Mouse (Mus musculus) heart, adult 2 months (tissue): ENCODE measurements around the gene Polr3a. TPM values are rescaled to one million over a fixed set of nuclear protein-coding genes. Genes with fewer than 3 reads are reported as not detected.

ENCODE experiments used
- DNase-seq, 2 experiments: peaks; one replicate each; pipeline ENCODE4 v3.0.0; 2021
- H3K27ac ChIP-seq: fragments of 200-600 bp; 2 replicates; pipeline ENCODE4 v1.8.1; 2022
- H3K27me3 ChIP-seq: fragments of 200-500 bp; 2 replicates; pipeline ENCODE4 v1.6.1; 2012; ENCODE audit warnings: mild to moderate bottlenecking, low read length, inconsistent platforms, mixed read lengths; ENCODE audit not compliant: control insufficient read depth, insufficient read depth
- H3K36me3 ChIP-seq: fragments of 200-500 bp; 2 replicates; pipeline ENCODE4 v1.6.1; 2012; ENCODE audit warnings: low read length, inconsistent platforms; ENCODE audit not compliant: control insufficient read depth, insufficient read depth
- H3K4me1 ChIP-seq: fragments of 200-500 bp; 2 replicates; pipeline ENCODE4 v1.6.1; 2011; ENCODE audit warnings: low read length; ENCODE audit not compliant: control insufficient read depth, insufficient read depth
- H3K4me3 ChIP-seq: fragments of 200-600 bp; 2 replicates; pipeline ENCODE4 v1.8.1; 2022
- H3K79me2 ChIP-seq: fragments of 200-500 bp; replicated peaks from 2 replicates; pipeline ENCODE4 v1.6.1; 2012; ENCODE audit warnings: mild to moderate bottlenecking, inconsistent platforms, low read length, moderate library complexity, mixed read lengths; ENCODE audit not compliant: control insufficient read depth, insufficient read depth
- H3K9ac ChIP-seq: fragments of 200-500 bp; 2 replicates; pipeline ENCODE4 v1.6.1; 2012; ENCODE audit warnings: low read depth, mild to moderate bottlenecking, control low read depth, inconsistent platforms, low read length, mixed read lengths
- CTCF ChIP-seq: fragments of 200-600 bp; IDR thresholded peaks from 2 replicates; pipeline ENCODE4 v1.8.1; 2022; ENCODE audit warnings: antibody characterized with exemption, mild to moderate bottlenecking, moderate library complexity
- EP300 ChIP-seq: fragments of 200-500 bp; IDR thresholded peaks from 2 replicates; pipeline ENCODE4 v1.6.1; 2011; ENCODE audit warnings: low read depth, low read length, control low read depth; ENCODE audit not compliant: insufficient read depth
- POLR2A ChIP-seq: fragments of 200-500 bp; IDR thresholded peaks from 2 replicates; pipeline ENCODE4 v1.6.1; 2011; ENCODE audit warnings: mild to moderate bottlenecking, low read depth, low read length, control low read depth; ENCODE audit not compliant: insufficient read depth
- WGBS: fragments of 180-500 bp; shearing (Covaris S2); methylation state at CpG from one replicate; pipeline ENCODE4 v1.1.7; 2018; 5-methylcytosine and 5-hydroxymethylcytosine counted together
- intact Hi-C: fragments of 180-260 bp; cut with DNase I; formaldehyde crosslinking; loops from one replicate; pipeline ENCODE4 v1.15.1; 2025
- long read RNA-seq: library from polyadenylated mRNA; stranded (forward); transcript quantifications from one replicate; pipeline ENCODE4 v2.0.0, GENCODE M21; 2021
- polyA plus RNA-seq: library from polyadenylated mRNA; depleted of rRNA; stranded (reverse); fragments of >200 nt; gene quantifications from 2 replicates; pipeline ENCODE4 v1.2.3, GENCODE M21; 2012; rRNA removed
- total RNA-seq, 2 experiments: library from RNA; stranded (reverse); gene quantifications; 2 replicates each; pipeline ENCODE4 v1.2.3; 2021

The Polr3a gene
- total RNA-seq (10 to 100 TPM; 10.3 to 11.0 TPM), polyA plus RNA-seq (4.7 and 10.3 TPM in 2 replicates)
- long read RNA-seq, full-length matches to known transcripts = 4 of 6 reads
- long read RNA-seq, partial matches to known transcripts = 1 of 6 reads
- long read RNA-seq, other reads (novel, unspliced or antisense) = 1 of 6 reads

GRCm38 (mm10) chr14:24486773-24487227 is at the start of gene Polr3a, which contains the start of gene Rps24:
Gene Polr3a, minus strand, starts transcription at chr14:24487058.
Gene Rps24, plus strand, starts transcription at chr14:24487125.
- H3K79me2 ChIP-seq = no peaks in the 10 kb centered on the region
- peak within 1 kb of the TSS; percentile 79 for H3K9ac ChIP-seq
- no peaks in the 10 kb centered on the region for H3K27me3 ChIP-seq
- under 1% methylated on average over 30 of the region's 30 CpGs for WGBS
- DNase-seq = peak; percentile 91
- intact Hi-C loops = no loop called here
- peaks cover 4% of the 10 kb centered on the region for H3K36me3 ChIP-seq
- H3K27ac ChIP-seq = peak within 1 kb of the TSS; percentile 89
- H3K4me3 ChIP-seq = peak within 1 kb of the TSS; percentile 100
- peak; percentile 76 for TF ChIP-seq EP300
- TF ChIP-seq CTCF = peak; percentile 97
- peak; percentile 71 for TF ChIP-seq POLR2A
- H3K4me1 ChIP-seq = peaks cover 11% of the 10 kb centered on the region

- Histone ChIP-seq H3K79me2 (no peaks in the 10 kb centered on the region), H3K27me3 (no peaks in the 10 kb centered on the region), H3K9ac (no peak overlapping the region), H3K4me1 (peaks cover 4% of the 10 kb centered on the region), H3K36me3 (no peaks in the 10 kb centered on the region), H3K27ac (no peak overlapping the region), H3K4me3 (no peak overlapping the region)
- no peak for TF ChIP-seq EP300
- TF ChIP-seq CTCF = no peak
- no peak for TF ChIP-seq POLR2A
- intact Hi-C loops = no loop called here
- WGBS = 87% methylated on average over 9 of the region's 9 CpGs
- DNase-seq = no peak
These were observed 48.1 kb upstream of the Polr3a start for GRCm38 (mm10) chr14:24534865-24535545.

DNA sequence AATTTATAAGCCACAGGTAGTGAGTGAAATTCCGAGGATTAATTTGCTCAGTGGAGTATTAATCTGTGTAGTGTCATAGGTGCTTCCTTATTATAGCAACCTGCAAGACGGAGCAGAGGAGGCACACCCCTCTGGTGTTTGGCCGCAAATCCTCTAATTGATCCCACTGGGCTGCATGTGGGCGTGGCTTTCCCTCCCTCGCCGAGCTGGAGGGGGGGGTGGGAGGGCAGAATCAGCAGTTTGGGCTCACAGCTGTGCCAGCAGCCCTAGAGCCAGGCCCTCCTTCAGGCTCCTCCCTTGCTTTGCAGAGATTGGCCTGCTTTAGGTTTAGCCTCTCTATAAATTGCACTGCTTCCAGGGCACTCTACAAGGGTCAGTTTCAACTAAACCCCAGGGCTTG is 43.4 kb upstream of the Polr3a start:
- Histone ChIP-seq H3K4me3 (no peak overlapping the region), H3K27me3 (no peaks in the 10 kb centered on the region), H3K79me2 (no peaks in the 10 kb centered on the region), H3K27ac (no peak overlapping the region), H3K36me3 (no peaks in the 10 kb centered on the region), H3K4me1 (peaks cover 4% of the 10 kb centered on the region), H3K9ac (no peak overlapping the region)
- intact Hi-C loops = no loop called here
- TF ChIP-seq CTCF = no peak
- no peak for TF ChIP-seq POLR2A
- no peak for TF ChIP-seq EP300
- peak; percentile 9 to 18 for DNase-seq
- 10% methylated on average over 6 of the region's 6 CpGs for WGBS

- DNase-seq = no peak
These were observed 39.6 kb upstream of the Polr3a start for GRCm38 (mm10) chr14:24526440-24526839.

GRCm38 (mm10) chr14:24525677-24526415 is 39.0 kb upstream of the Polr3a start:
- no peak for DNase-seq
- Histone ChIP-seq H3K9ac (no peak overlapping the region), H3K36me3 (no peaks in the 10 kb centered on the region), H3K27ac (no peak overlapping the region), H3K4me3 (no peak overlapping the region), H3K4me1 (peaks cover 4% of the 10 kb centered on the region), H3K27me3 (no peaks in the 10 kb centered on the region), H3K79me2 (no peaks in the 10 kb centered on the region)
- WGBS = 84% methylated on average over 10 of the region's 10 CpGs
- intact Hi-C loops = no loop called here
- TF ChIP-seq POLR2A (no peak), EP300 (no peak), CTCF (no peak)

More at GRCm38 (mm10) chr14:24526440-24526839, 39.6 kb upstream of the Polr3a start:
- H3K27ac ChIP-seq = no peak overlapping the region
- no peaks in the 10 kb centered on the region for H3K79me2 ChIP-seq
- WGBS = 86% methylated on average over 10 of the region's 10 CpGs
- H3K27me3 ChIP-seq = no peaks in the 10 kb centered on the region
- no peak overlapping the region for H3K4me3 ChIP-seq
- H3K9ac ChIP-seq = no peak overlapping the region
- TF ChIP-seq CTCF = no peak
- no peak for TF ChIP-seq EP300
- no peak for TF ChIP-seq POLR2A
- H3K36me3 ChIP-seq = no peaks in the 10 kb centered on the region
- intact Hi-C loops = no loop called here
- H3K4me1 ChIP-seq = peaks cover 4% of the 10 kb centered on the region

GRCm38 (mm10) chr14:24525137-24525536 is 38.3 kb upstream of the Polr3a start:
- no peak for TF ChIP-seq CTCF
- TF ChIP-seq POLR2A = no peak
- no peak for TF ChIP-seq EP300
- Histone ChIP-seq H3K27ac (no peak overlapping the region), H3K36me3 (no peaks in the 10 kb centered on the region), H3K79me2 (no peaks in the 10 kb centered on the region), H3K9ac (no peak overlapping the region), H3K27me3 (no peaks in the 10 kb centered on the region), H3K4me3 (no peak overlapping the region), H3K4me1 (no peaks in the 10 kb centered on the region)
- no peak for DNase-seq
- WGBS = 58% methylated on average over 3 of the region's 3 CpGs
- intact Hi-C loops = no loop called here
